Mouse (Mus musculus) lung, adult 2 months (tissue): ENCODE results near the gene Lrrc28. TPM values are rescaled to one million over a fixed set of nuclear protein-coding genes. Genes with fewer than 3 reads are reported as not detected.

Experiments
- DNase-seq: peaks from one replicate; pipeline ENCODE4 v3.0.0; 2022
- H3K4me1 ChIP-seq: fragments of 200-500 bp; 2 replicates; pipeline ENCODE4 v1.6.1; 2011; ENCODE audit warnings: low read length; ENCODE audit not compliant: control insufficient read depth, insufficient read depth
- H3K4me3 ChIP-seq: fragments of 200-500 bp; replicated peaks from 2 replicates; pipeline ENCODE3; 2011; ENCODE audit warnings: low read depth, mild to moderate bottlenecking, control low read depth, low read length; ENCODE audit errors: extremely low read depth
- CTCF ChIP-seq: fragments of 200-500 bp; IDR thresholded peaks from 2 replicates; pipeline ENCODE4 v1.5.1; 2011; ENCODE audit warnings: mild to moderate bottlenecking, low read length, control low read depth; ENCODE audit not compliant: insufficient read depth
- POLR2A ChIP-seq: fragments of 200-500 bp; IDR thresholded peaks from 2 replicates; pipeline ENCODE4 v1.6.1; 2011; ENCODE audit warnings: low read depth, mild to moderate bottlenecking, control low read depth, low read length, borderline replicate concordance; ENCODE audit errors: extremely low read depth
- WGBS: fragments of 180-500 bp; shearing (Covaris S2); methylation state at CpG from one replicate; pipeline ENCODE4 v1.1.7; 2018; 5-methylcytosine and 5-hydroxymethylcytosine counted together
- polyA plus RNA-seq: library from polyadenylated mRNA; depleted of rRNA; stranded (reverse); fragments of >200 nt; gene quantifications from 2 replicates; pipeline ENCODE4 v1.2.3, GENCODE M21; 2012

The Lrrc28 gene
- polyA plus RNA-seq, 1 experiment: 25.4 TPM

DNA sequence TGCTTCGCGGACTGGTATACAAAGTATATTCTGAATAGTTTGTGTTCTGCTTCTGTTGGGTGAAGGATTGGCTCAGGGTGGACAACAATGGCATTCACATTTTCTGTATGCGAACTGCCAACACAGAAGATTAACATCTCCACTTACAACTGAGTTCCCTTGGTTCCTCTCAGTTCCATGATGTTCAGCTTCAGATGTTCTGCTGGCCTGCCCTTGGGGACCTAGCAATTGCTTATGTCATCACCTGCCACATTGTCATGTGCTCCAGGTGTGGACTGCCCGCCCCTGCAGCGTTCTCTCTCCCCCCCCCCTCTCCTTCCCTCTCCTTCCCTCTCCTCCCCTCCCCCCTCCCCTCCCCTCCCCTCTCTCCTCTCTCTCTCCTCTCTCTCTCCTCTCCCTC lies 58.6 kb downstream of the Lrrc28 start:
- H3K4me1 ChIP-seq: no peaks in the 10 kb centered on the region; the same call in 1 of the 2 replicates
- H3K4me3 ChIP-seq: no peak overlapping the region
- 72% methylated on average over 5 of the region's 5 CpGs for WGBS
- TF ChIP-seq POLR2A: no peak
- TF ChIP-seq CTCF: no peak
- no peak for DNase-seq

DNA sequence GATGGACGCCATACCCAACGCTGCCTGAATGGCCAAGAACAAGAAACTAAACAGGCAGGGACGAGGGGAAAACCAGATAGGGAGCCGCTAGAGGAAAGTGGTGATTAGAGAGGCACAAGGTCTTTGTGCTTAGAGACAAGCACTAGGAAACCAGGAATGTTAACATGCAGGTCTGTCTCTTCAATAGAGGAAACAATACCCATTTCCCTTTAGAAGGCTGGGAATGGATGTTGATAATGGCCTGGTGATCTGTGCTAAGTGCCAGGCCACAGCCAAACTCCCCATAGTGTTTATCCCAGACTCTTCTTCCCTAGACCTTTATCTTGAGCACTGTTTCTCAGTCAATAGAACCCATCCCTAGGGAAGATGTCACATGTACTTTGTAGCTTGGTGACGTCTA lies 61.2 kb downstream of the Lrrc28 start:
- TF ChIP-seq POLR2A (no peak), CTCF (no peak)
- Histone ChIP-seq H3K4me3 (no peak overlapping the region), H3K4me1 (no peaks in the 10 kb centered on the region; the same call in 1 of the 2 replicates)
- DNase-seq: no peak
- WGBS: 62% methylated on average over 5 of the region's 5 CpGs

DNA sequence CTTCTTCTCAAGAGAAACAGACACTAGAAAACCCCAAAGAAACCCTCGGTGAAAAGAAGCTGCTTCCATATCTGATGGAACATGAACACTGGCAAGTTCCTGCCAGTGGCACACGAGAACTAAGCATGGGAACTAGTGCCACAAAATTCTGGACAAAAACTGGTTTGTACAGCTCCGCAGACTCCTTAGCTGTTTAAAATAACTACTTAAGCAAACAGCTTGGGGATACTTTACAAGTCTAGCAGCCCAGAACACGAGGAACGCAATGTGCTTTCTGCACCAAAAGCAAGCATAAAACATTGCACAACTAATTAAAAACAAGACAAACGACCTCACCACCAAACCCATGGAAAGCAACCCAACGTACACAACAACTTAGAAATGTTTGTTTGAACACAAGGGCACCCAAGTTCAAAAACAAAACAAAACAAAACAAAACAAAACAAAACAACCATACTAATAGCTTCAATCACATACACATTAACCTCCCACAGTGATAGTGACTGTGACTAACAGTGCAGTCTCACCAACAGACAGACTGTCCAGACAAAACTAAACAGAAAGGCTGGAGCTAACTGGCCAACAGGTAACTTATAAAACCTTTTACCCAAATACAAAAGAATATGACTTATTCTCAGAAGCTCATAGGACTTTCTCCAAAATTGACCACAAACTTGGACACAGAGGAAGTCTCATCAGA lies 66.1 kb downstream of the Lrrc28 start:
- no peak for DNase-seq
- TF ChIP-seq POLR2A: no peak
- no peak for TF ChIP-seq CTCF
- WGBS: 54% methylated on average over 7 of the region's 7 CpGs
- Histone ChIP-seq H3K4me3 (no peak overlapping the region), H3K4me1 (no peaks in the 10 kb centered on the region; the same call in 1 of the 2 replicates)

DNA sequence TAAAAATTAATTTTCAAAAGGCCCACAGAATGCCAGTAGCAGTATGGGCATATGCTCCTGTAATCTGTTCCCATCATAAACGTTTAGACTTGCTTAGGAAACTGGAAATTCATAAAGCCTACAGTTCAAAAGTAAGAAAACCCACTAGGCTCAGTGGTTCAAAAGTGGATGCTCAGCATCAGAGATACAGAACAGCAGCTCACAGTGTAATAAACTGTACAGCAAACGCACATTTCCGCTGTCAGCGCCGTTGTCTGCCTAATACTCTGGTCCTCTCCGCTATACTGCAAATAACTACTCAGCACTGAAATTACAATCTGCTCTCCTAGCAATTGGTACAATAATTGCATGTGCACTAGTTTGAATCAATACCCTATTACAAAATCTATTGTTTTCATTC lies 67.0 kb downstream of the Lrrc28 start:
- WGBS: 81% methylated on average over 6 of the region's 6 CpGs

DNA sequence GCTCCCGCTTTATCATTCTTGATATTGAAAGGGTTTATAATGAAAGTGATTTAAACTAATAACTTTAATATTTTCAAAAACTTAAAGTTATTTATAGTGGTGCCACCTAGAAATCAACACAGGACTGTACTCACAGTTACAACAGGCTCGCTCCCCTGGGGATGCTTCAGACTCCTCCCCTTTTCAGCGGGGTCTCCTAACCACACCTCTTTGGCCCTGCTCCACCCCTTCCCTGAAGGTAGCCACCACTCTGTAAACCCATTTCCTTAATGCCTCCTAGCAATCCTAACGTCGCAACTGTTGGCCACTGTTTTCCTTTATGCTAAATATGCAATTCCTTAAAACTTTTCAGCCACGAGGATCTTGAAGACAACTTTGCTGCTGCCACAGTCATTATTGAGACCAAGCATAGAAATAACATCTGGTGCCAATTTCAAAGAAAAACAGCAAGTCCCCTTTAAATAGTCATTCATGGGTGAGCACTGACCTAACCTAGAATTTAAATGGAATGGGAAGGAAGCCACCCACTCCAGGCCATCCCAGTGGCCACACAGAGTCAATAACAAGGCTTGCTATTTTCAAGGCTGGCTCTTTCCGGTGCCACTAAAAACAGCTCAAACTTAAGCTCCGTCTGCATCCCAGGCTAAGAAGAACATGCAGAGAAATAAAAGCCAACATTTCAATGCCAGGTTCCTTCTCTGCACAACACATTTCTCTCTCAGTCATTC lies 78.4 kb downstream of the Lrrc28 start:
- DNase-seq: no peak
- Histone ChIP-seq H3K4me3 (no peak overlapping the region), H3K4me1 (peaks cover 12% of the 10 kb centered on the region)
- WGBS: 58% methylated on average over 8 of the region's 8 CpGs
- TF ChIP-seq POLR2A: no peak
- TF ChIP-seq CTCF: no peak

More for the DNA sequence above, 67.0 kb downstream of the Lrrc28 start:
- Histone ChIP-seq H3K4me3 (no peak overlapping the region), H3K4me1 (no peaks in the 10 kb centered on the region)
- DNase-seq: no peak
- no peak for TF ChIP-seq CTCF
- TF ChIP-seq POLR2A: no peak

DNA sequence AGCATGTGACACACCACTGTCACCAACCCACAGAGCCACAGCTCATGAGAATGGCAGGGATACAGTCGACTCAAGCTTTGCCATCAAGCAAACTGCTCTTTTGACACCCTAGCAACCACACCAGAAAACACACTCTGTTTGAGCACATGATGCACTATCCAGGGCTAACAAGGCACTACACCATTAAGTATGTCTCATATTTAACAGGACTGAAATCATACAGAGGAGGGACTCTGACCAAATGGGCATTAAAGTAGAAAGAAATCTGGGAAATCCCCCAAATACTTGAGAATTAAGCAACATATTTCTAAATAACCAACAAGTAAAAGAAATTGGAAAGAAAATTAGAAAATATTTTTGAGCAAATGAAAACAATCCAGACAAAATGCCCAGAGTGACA lies 79.9 kb downstream of the Lrrc28 start:
- no peak for TF ChIP-seq CTCF
- TF ChIP-seq POLR2A: no peak
- Histone ChIP-seq H3K4me1 (peaks cover 12% of the 10 kb centered on the region), H3K4me3 (no peak overlapping the region)
- DNase-seq: no peak
- 44% methylated on average over 1 of the region's 1 CpGs for WGBS

DNA sequence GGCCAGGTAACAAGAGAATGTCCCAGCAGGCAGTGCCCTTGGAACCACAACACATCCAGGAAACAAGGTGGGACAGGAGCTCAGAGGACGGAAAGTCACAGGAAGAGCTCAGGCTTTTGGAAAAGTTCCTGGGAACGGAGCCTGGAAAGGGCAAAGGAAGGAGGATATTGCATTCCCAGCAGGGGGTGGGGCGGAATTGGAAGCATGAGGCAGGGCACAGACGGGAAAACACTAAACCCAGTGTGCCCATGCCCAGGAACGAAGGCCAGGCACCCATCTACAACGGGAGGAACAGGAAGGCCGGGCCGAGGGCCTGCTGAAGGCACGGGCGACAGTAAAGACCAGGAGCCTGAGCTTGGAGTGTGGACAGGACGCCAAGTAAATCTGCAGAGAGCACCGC lies 82.9 kb downstream of the Lrrc28 start:
- 36% methylated on average over 12 of the region's 12 CpGs for WGBS

DNA sequence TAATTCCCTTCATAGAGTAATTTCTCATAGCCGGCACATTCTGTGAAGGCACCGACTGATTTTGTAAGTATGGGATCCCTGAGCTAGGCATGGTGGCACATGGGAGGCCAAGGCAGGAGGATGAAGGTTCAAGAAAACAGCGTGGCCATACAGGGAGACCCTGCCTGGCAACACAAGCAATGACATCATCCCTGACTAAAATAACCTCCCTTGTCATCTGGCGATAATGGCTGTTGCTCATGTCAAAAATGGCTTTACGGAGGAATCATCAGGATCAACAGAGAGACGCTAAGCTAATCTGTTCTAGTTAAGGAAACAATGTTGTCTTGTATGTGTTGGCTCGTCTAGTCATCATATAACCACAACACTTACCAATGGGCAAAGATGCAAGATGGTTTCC lies 85.6 kb downstream of the Lrrc28 start:
- DNase-seq: no peak
- TF ChIP-seq CTCF (no peak), POLR2A (no peak)
- H3K4me1 ChIP-seq: peaks cover 10% of the 10 kb centered on the region
- no peak overlapping the region for H3K4me3 ChIP-seq
- 78% methylated on average over 7 of the region's 7 CpGs for WGBS

More for the DNA sequence above, 82.9 kb downstream of the Lrrc28 start:
- H3K4me1 ChIP-seq: peaks cover 12% of the 10 kb centered on the region
- H3K4me3 ChIP-seq: no peak overlapping the region
- TF ChIP-seq CTCF: no peak
- no peak for TF ChIP-seq POLR2A
- DNase-seq: peak; percentile 29

DNA sequence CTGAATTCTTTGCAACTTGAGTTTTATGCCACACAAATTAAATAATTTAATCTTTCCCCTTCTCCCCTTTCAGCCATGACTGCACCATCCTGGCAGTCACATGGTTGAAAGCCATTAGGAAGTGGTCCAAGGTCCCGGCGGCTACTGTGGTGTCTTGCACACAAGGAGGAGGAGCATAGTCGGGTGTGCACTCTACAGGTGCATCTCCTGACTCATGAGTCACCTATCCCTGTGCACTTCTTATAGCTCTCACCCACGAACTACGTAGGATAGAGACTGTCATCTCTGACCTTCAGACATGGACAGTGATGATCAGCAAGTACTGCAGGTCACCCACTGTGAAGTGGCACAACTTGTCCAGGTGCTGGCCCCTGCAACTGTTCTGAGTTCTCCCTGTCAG lies 86.8 kb downstream of the Lrrc28 start:
- DNase-seq: no peak
- 74% methylated on average over 5 of the region's 5 CpGs for WGBS
- no peak overlapping the region for H3K4me3 ChIP-seq
- no peak for TF ChIP-seq CTCF
- no peak for TF ChIP-seq POLR2A
- H3K4me1 ChIP-seq: peaks cover 10% of the 10 kb centered on the region

DNA sequence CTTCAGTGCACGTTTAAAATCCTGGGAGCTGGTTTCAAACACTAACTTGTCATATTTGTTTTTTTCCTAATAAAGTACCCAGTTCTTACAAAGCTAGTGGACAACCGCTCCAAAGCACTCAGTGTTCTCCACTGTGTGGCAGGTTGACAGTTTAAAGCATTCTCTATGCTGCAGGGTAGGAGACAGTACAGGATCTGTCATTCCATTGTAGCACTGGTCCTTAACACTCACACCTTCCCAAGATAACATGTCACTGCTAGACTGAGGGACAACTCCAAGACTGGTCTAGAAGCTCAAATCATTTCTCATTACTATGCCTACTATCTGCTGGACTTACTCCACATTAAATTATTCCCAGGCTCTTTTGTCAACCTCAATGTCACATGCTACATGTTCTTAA lies 90.2 kb downstream of the Lrrc28 start:
- TF ChIP-seq CTCF (no peak), POLR2A (no peak)
- WGBS: 65% methylated on average over 2 of the region's 2 CpGs
- Histone ChIP-seq H3K4me3 (no peak overlapping the region), H3K4me1 (no peaks in the 10 kb centered on the region; the same call in 1 of the 2 replicates)
- no peak for DNase-seq
